In the genomic region with DNA sequence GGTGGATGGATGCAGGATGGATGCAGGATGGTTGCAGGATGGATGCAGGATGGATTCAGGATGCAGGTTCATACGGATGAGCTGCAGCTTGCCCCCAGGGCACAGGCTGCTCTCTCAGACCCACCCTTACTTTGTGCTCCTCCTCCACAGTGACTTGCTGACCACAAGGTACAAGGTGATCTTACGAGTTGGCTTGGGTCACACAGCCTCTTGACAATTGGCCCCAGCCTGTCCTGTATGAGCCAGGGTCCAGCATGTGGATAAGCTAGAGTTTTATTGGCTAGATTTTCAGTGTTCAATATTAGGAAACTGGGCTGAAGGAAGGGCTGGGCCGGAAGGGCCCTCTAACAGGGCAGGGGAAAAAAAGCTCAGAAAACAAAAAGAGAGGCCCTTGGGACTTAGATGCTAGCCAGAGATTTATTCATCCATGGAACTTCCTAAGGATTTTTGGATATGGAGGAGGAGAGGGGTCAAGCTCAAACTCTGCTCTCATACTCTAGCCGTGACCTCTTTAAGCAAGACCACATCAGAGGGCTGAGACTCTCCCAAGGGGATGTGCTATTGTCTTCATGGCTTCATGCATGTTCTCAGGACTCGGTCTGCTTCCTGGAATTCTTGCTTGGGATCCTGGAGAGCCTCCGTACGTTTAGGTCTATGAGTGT, we compare ENCODE assay signal across 14 mouse cellular contexts.
DNase-seq lines count a peak whose midpoint lies in the region; ATAC-seq and TF ChIP-seq lines count a peak whose summit lies in the region.
"Had no signal": no experiment of that assay in that cellular context is flagged by ENCODE, and none has a peak within 500 bp of the region (broad histone marks: within the 10 kb centered on the region; RNA-seq: fewer than 3 reads in every experiment).

No protein-coding gene starts in this region.

- 70% methylated on average over 7 of the region's 7 CpGs for WGBS in kidney, adult 2 months
- WGBS in neural tube, embryonic 13.5 days = 72% methylated on average over 7 of the region's 7 CpGs
- 80% methylated on average over 7 of the region's 7 CpGs for WGBS in neural tube, embryonic 15.5 days
- WGBS in limb, embryonic 14.5 days = 76% methylated on average over 7 of the region's 7 CpGs

- no peak for TF ChIP-seq POLR2A in kidney, adult 2 months (IDR thresholded peaks at IDR 0.05; ENCODE audit: low read depth, low read length)
- no peak for TF ChIP-seq POLR2A in limb, embryonic 14.5 days (IDR thresholded peaks at IDR 0.05; ENCODE audit: borderline replicate concordance, extremely low read depth, insufficient read depth, insufficient read length)

- peak; percentile 11 for DNase-seq in gastrocnemius, adult 18-20 months (ENCODE audit: low spot score)
- no peak for DNase-seq in gastrocnemius, adult 8-10 months (ENCODE audit: low spot score in 2 of 2)
- peak; percentile 72 for DNase-seq in kidney, adult 2 months
- no peak for DNase-seq in kidney, postnatal 10 days
- peak; percentile 38 for DNase-seq in limb, embryonic 14.5 days (ENCODE audit: low spot score)
- DNase-seq: adrenal gland, adult 2 months; cerebellum, postnatal 25 days; liver, postnatal 0 days had no signal

- no peaks in the 10 kb centered on the region for H3K9me3 ChIP-seq in neural tube, embryonic 13.5 days
- no peaks in the 10 kb centered on the region for H3K9me3 ChIP-seq in neural tube, embryonic 15.5 days (replicated peaks)
- H3K9me3 ChIP-seq in limb, embryonic 14.5 days (ENCODE audit: control insufficient read depth, low read length) = no peaks in the 10 kb centered on the region
- H3K9me3 ChIP-seq: embryonic facial prominence, embryonic 12.5 days; forebrain, embryonic 12.5 days; limb, embryonic 12.5 days had no signal

- H3K27ac ChIP-seq in kidney, adult 2 months (ENCODE audit: insufficient read depth, low read depth, low read length) = peak overlapping the region; percentile 62
- peak overlapping the region; percentile 33 for H3K27ac ChIP-seq in neural tube, embryonic 13.5 days (replicated peaks)
- no peak overlapping the region; the same call in 1 of the 2 replicates for H3K27ac ChIP-seq in neural tube, embryonic 15.5 days (replicated peaks)
- no peak overlapping the region for H3K27ac ChIP-seq in limb, embryonic 14.5 days (replicated peaks; ENCODE audit: low read depth, low read length)
- H3K27ac ChIP-seq: embryonic facial prominence, embryonic 12.5 days; forebrain, embryonic 12.5 days; limb, embryonic 12.5 days had no signal

- H3K36me3 ChIP-seq in kidney, adult 2 months (ENCODE audit: control insufficient read depth, insufficient read depth, low read length) = no peaks in the 10 kb centered on the region
- H3K36me3 ChIP-seq in neural tube, embryonic 13.5 days = no peaks in the 10 kb centered on the region
- H3K36me3 ChIP-seq in neural tube, embryonic 15.5 days = no peaks in the 10 kb centered on the region
- no peaks in the 10 kb centered on the region for H3K36me3 ChIP-seq in limb, embryonic 14.5 days (ENCODE audit: control insufficient read depth, insufficient read depth, low read length)
- H3K36me3 ChIP-seq: embryonic facial prominence, embryonic 12.5 days; forebrain, embryonic 12.5 days; limb, embryonic 12.5 days had no signal

- H3K4me3 ChIP-seq in kidney, adult 2 months (ENCODE audit: insufficient read depth, low read depth, low read length) = no peak overlapping the region
- no peak overlapping the region for H3K4me3 ChIP-seq in neural tube, embryonic 13.5 days
- no peak overlapping the region for H3K4me3 ChIP-seq in neural tube, embryonic 15.5 days (replicated peaks)
- no peak overlapping the region for H3K4me3 ChIP-seq in limb, embryonic 14.5 days (replicated peaks; ENCODE audit: low read length)
- H3K4me3 ChIP-seq: embryonic facial prominence, embryonic 12.5 days; forebrain, embryonic 12.5 days; limb, embryonic 12.5 days had no signal

- H3K9ac ChIP-seq in neural tube, embryonic 13.5 days = 0 out of 2 replicates have a peak overlapping the region, but pooled peaks have one; percentile 17
- no peak overlapping the region for H3K9ac ChIP-seq in neural tube, embryonic 15.5 days (replicated peaks)
- no peak overlapping the region for H3K9ac ChIP-seq in limb, embryonic 14.5 days (ENCODE audit: low read depth, low read length, severe bottlenecking)
- H3K9ac ChIP-seq: embryonic facial prominence, embryonic 12.5 days; forebrain, embryonic 12.5 days; limb, embryonic 12.5 days; liver, postnatal 0 days had no signal

- no peak overlapping the region for H3K4me2 ChIP-seq in neural tube, embryonic 13.5 days
- H3K4me2 ChIP-seq in neural tube, embryonic 15.5 days = no peak overlapping the region
- no peak overlapping the region for H3K4me2 ChIP-seq in limb, embryonic 14.5 days (replicated peaks; ENCODE audit: low read depth, low read length, severe bottlenecking)
- H3K4me2 ChIP-seq: embryonic facial prominence, embryonic 12.5 days; forebrain, embryonic 12.5 days; limb, embryonic 12.5 days had no signal

- TF ChIP-seq CTCF in kidney, adult 2 months (conservative IDR thresholded peaks at IDR 0.05; ENCODE audit: insufficient read depth, insufficient read length, low read depth, low read length) = no peak

- no peak for ATAC-seq in neural tube, embryonic 13.5 days (ENCODE audit: low read depth)
- ATAC-seq in neural tube, embryonic 15.5 days (ENCODE audit: low FRiP score) = no peak
- ATAC-seq in limb, embryonic 14.5 days (ENCODE audit: low FRiP score, low read depth) = no peak
- no peak for ATAC-seq in megakaryocyte-erythroid progenitor cell, adult 5-6 weeks (replicated peaks; ENCODE audit: low FRiP score, low TSS enrichment, poor library complexity, severe bottlenecking)
- ATAC-seq: liver, postnatal 0 days had no signal

- H3K4me1 ChIP-seq in kidney, adult 2 months (ENCODE audit: control insufficient read depth, insufficient read depth, low read length) = peaks cover 10% of the 10 kb centered on the region
- H3K4me1 ChIP-seq in neural tube, embryonic 13.5 days (replicated peaks) = peaks cover 44% of the 10 kb centered on the region
- peaks cover 19% of the 10 kb centered on the region for H3K4me1 ChIP-seq in neural tube, embryonic 15.5 days
- H3K4me1 ChIP-seq in limb, embryonic 14.5 days (ENCODE audit: control insufficient read depth, insufficient read depth, low read length) = peaks cover 4% of the 10 kb centered on the region; the same call in 1 of the 2 replicates

- H3K27me3 ChIP-seq in kidney, adult 2 months (replicated peaks; ENCODE audit: control insufficient read depth, insufficient read depth, low read length) = no peaks in the 10 kb centered on the region
- peaks cover 28% of the 10 kb centered on the region; the same call in 1 of the 2 replicates for H3K27me3 ChIP-seq in neural tube, embryonic 13.5 days
- H3K27me3 ChIP-seq in neural tube, embryonic 15.5 days (replicated peaks) = peaks cover 6% of the 10 kb centered on the region
- 0 out of 2 replicates have a peak, but pooled peaks cover 3% of the 10 kb centered on the region for H3K27me3 ChIP-seq in limb, embryonic 14.5 days (ENCODE audit: control insufficient read depth, insufficient read depth, low read length)

Comparison
In these comparisons a context has a peak if more than half of its experiments do, and no peak if none do; other contexts are left out.
1. DNase-seq: peak in gastrocnemius, adult 18-20 months (single experiment), kidney, adult 2 months (single experiment) and limb, embryonic 14.5 days (single experiment); none in gastrocnemius, adult 8-10 months (0 of 2) and kidney, postnatal 10 days (single experiment).
2. H3K27ac ChIP-seq: peak in kidney, adult 2 months (single experiment) and neural tube, embryonic 13.5 days (single experiment); none in neural tube, embryonic 15.5 days (single experiment) and limb, embryonic 14.5 days (single experiment).